Mouse (Mus musculus) heart, adult 11 months (tissue): ENCODE measurements around the gene Smyd3.

ENCODE experiments used
- DNase-seq: peaks from one replicate; pipeline ENCODE4 v3.0.0; 2022

The Smyd3 gene

GRCm38 (mm10) chr1:179458236-179458986, 59.4 kb downstream of the Smyd3 start:
- peak; percentile 88 for DNase-seq

- DNase-seq = peak; percentile 66
Measured at GRCm38 (mm10) chr1:179454600-179454999, 63.2 kb downstream of the Smyd3 start.

- no peak for DNase-seq
Measured at GRCm38 (mm10) chr1:179451211-179451610, 66.6 kb downstream of the Smyd3 start.

- DNase-seq = peak; percentile 23
Measured at GRCm38 (mm10) chr1:179446845-179447212, 71.0 kb downstream of the Smyd3 start.

GRCm38 (mm10) chr1:179446127-179446844, 71.6 kb downstream of the Smyd3 start:
- peak; percentile 88 for DNase-seq

GRCm38 (mm10) chr1:179443835-179444234, 74.0 kb downstream of the Smyd3 start:
- DNase-seq = peak; percentile 75

- DNase-seq = peak; percentile 23
Measured at GRCm38 (mm10) chr1:179443423-179443822, 74.4 kb downstream of the Smyd3 start.

GRCm38 (mm10) chr1:179436596-179436995, 81.2 kb downstream of the Smyd3 start:
- DNase-seq = no peak

GRCm38 (mm10) chr1:179434443-179435260, 83.2 kb downstream of the Smyd3 start:
- DNase-seq = no peak

GRCm38 (mm10) chr1:179433828-179434227, 84.0 kb downstream of the Smyd3 start:
- DNase-seq = no peak

GRCm38 (mm10) chr1:179433355-179433754, 84.5 kb downstream of the Smyd3 start:
- DNase-seq = no peak

GRCm38 (mm10) chr1:179430077-179430476, 87.8 kb downstream of the Smyd3 start:
- DNase-seq = no peak

- no peak for DNase-seq
Measured at GRCm38 (mm10) chr1:179424879-179425472, 92.9 kb downstream of the Smyd3 start.

GRCm38 (mm10) chr1:179419091-179419490, 98.8 kb downstream of the Smyd3 start:
- no peak for DNase-seq

GRCm38 (mm10) chr1:179408086-179408485, 109.8 kb downstream of the Smyd3 start:
- no peak for DNase-seq

GRCm38 (mm10) chr1:179400835-179401234, 117.0 kb downstream of the Smyd3 start:
- no peak for DNase-seq

GRCm38 (mm10) chr1:179398639-179399038, 119.2 kb downstream of the Smyd3 start:
- no peak for DNase-seq

- peak; percentile 8 for DNase-seq
Measured at GRCm38 (mm10) chr1:179386237-179386975, 131.4 kb downstream of the Smyd3 start.

GRCm38 (mm10) chr1:179385691-179386090, 132.2 kb downstream of the Smyd3 start:
- DNase-seq = no peak

GRCm38 (mm10) chr1:179384296-179384695, 133.5 kb downstream of the Smyd3 start:
- peak; percentile 34 for DNase-seq

GRCm38 (mm10) chr1:179378102-179378501, 139.7 kb downstream of the Smyd3 start:
- no peak for DNase-seq

- peak; percentile 2 for DNase-seq
Measured at GRCm38 (mm10) chr1:179374987-179375386, 142.9 kb downstream of the Smyd3 start.
